Mouse (Mus musculus): ENCODE measurements around the gene Cspg4.

Gene Cspg4

DNA sequence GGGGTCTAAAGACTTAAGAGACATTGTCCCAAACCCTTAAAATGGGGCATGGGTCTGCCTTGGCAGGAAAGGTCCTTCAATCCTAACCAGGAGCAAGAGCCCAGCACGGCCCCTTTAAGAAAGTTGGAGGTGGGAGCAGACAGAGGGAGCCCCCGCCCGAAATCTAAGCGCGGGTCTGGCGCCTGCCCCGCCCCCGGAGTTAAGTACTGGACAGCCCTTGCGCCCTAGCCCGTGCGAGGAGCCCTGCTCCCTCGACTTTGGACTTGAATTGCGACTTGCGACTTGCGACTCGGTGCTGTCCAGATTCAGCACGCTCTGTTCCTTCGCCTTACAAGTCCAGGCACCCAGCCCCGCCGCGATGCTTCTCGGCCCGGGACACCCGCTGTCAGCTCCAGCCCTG, at the start of gene Cspg4:
Gene Cspg4, plus strand, starts transcription at position 202 of the 400 bp plus-strand sequence.
- no peak for DNase-seq

DNA sequence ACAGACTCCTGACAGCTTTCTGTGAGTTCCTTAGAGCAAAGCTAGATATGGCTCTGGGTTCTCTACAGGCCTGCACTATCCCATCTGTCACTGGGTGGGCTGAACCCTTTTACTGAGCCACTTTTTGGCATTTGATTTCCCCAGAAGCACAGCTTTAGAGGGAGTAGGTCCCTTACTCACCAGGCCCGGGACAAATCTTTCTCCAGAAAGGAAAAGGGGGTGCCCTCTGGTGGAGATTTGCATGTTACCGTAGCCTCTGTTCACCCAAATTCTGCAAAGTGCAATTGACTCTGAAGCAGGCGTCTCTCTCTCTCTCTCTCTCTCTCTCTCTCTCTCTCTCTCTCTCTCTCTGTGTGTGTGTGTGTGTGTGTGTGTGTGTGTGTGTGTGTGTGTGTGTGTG, 39.9 kb upstream of the Cspg4 start:
- DNase-seq: peak; percentile 50

- no peak for DNase-seq
These were observed 39.2 kb upstream of the Cspg4 start for GRCm38 (mm10) chr9:56825476-56826213.

DNA sequence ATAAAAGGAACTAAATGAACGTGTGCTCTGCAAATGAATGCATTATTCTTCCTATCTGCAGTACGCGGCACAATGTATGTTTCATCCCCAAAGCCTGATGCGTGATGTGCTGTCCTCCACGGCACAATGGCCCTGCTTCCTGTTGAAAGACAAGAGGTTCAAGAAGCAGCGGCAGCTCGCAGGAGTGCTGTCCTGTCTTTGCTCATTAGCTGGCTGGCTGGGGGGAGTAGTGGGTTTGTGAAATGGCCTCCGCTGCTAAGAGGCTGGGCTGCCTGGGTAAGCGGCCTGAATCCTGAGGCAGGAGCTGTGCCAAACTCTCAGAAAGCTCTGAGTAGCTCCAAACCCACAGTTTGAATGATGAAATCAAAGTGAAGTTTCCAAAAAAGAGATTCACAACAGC, 36.7 kb upstream of the Cspg4 start:
- DNase-seq: no peak

GRCm38 (mm10) chr9:56828841-56829240, 36.0 kb upstream of the Cspg4 start:
- DNase-seq: no peak

GRCm38 (mm10) chr9:56830162-56830561, 34.7 kb upstream of the Cspg4 start:
- DNase-seq: peak; percentile 34

DNA sequence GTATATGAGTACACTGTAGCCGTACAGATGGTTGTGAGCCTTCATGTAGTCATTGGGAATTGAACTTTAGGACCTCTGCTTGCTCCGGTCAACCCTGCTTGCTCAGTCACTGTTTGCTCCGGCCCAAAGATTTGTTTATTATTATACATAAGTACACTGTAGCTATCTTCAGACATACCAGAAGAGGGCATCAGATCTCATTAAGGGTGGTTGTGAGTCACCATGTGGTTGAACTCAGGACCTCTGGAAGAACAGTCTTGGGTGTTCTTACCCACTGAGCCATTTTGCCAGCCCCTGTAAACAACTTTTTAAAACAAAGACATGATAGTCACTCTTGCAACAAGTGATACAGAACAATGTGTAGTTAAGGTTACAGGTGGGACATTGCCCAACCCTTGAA, 32.9 kb upstream of the Cspg4 start:
- DNase-seq: no peak

GRCm38 (mm10) chr9:56832900-56833299, 31.9 kb upstream of the Cspg4 start:
- peak; percentile 59 for DNase-seq

DNA sequence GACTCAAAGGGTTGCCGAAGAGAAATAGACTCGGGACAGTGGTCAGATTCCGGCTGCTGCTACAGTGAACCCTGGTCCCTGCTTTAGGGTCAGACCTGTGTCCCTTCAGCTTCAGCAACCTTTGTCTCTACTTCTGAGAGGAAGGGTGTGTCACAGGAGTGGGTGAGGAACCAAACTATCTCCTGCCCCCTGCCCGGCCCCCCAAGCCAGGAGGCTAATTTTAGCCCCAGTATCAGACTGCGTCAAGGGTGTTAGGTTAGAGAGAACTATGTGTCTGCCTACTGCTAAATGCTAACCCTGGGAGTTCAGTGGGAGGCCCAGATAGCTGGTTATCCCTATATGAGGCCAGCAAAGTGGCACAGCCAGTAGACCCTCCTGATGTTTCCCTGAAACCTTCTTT, 29.7 kb upstream of the Cspg4 start:
- DNase-seq: no peak

- DNase-seq: no peak
These were observed 24.1 kb upstream of the Cspg4 start for GRCm38 (mm10) chr9:56840721-56841120.

- no peak for DNase-seq
These were observed 23.0 kb upstream of the Cspg4 start for GRCm38 (mm10) chr9:56841864-56842263.

- no peak for DNase-seq
These were observed 22.5 kb upstream of the Cspg4 start for GRCm38 (mm10) chr9:56842303-56842719.

DNA sequence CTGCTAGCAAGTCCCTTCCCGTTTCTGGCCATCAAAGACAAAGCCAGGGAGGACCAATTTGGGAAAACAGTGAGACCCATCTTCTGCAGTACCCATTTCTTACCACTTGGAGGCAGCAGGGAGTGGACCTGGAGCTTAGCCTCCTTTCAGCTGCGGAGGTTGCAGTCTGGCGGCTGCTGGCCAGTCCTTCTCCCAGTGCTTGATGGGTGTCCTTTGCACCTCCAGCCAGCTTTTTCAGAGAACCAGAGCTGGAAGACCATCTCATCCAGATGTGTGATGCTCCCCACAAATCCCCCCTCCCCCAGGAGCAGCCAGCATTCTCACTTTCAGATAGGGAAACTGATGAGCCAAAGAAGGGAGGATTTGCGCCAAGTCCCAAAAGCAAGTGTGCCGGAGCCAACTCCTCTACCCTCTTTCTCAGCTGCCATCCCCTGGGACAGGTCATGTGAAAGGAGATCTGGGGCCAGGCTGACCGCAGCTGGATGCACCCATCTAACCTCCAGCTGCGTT, 21.1 kb upstream of the Cspg4 start:
- peak; percentile 71 for DNase-seq

- no peak for DNase-seq
These were observed 20.2 kb upstream of the Cspg4 start for GRCm38 (mm10) chr9:56844644-56845043.

- DNase-seq: peak; percentile 80
These were observed 17.3 kb upstream of the Cspg4 start for GRCm38 (mm10) chr9:56847523-56847922.

DNA sequence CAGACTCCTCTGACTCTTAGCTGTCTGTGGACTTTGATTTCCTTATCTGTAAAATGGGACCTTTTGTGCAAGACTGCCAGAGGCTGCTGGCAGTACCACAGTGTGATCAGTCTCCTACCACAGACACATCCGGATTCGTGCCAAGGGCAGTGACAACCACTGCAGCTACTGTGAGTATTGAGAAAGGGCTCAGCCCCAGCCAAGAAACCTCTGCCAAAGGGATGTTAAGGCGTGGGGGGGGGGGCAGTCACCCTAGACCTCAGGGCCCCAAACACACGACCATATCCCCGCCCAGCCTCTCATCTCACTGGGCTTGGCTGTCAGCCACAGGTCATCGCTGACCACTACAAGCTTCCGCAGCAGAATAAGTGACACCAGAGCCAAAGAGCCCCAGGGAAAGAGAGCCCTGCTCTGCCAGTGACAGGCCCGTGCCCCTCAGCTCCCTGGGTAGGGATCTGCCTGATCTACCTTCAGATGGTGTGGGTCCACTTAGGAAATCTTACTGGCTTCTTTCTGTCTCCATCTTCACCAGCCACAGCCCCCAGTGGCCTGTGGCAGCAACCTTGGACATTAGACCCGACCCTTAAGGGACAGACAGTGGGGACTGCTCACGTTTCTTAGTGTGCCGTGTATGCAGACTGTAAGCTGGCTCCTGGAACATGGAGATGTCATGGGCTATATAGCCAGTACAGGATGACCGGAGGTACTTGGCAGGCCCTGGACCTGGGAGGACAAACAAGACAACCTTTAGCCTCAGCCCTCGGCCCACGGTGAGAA, 14.5 kb upstream of the Cspg4 start:
- no peak for DNase-seq

GRCm38 (mm10) chr9:56850905-56851252, 14.0 kb upstream of the Cspg4 start:
- DNase-seq: no peak

DNA sequence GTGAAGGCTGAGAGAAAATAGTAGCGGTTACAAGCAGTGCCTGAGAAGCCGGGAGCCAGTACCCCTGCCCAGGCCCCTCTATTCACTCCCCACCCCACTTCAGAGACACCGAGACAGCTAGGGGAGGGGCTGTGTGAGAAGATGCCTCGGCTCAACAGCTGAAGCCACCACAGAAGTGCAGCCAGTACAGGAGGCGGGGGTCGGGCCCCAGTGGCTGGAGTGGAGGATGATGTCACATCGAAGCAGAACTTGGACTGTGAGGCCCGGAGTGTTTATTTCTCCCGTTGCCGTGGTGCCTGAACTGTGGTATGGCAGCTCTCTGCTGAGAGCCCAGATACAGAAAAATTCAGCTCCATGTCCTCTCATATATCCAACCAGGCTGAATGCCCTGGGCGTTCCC, 13.1 kb upstream of the Cspg4 start:
- no peak for DNase-seq

DNA sequence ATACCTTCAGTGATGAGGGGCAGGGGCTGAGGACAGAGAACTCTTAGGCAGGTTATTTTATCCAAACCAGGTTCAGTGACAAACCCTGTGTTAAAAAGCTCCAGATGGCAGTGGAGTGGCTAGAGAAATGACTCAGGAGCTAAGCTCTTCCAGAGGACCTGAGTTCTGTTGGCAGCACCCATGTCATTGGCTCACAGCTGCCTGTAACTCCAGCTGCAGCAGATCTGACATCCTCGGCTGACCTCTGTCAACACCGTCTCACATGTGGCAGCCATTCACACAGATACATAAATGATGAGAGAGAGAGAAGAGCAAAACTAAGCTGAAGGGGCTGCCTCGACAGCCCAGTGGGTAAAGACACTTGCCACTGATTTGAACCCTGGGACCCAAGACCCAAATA, 7.4 kb upstream of the Cspg4 start:
- no peak for DNase-seq

- DNase-seq: no peak
These were observed 4.8 kb upstream of the Cspg4 start for GRCm38 (mm10) chr9:56860035-56860434.

- DNase-seq: no peak
These were observed 4.2 kb upstream of the Cspg4 start for GRCm38 (mm10) chr9:56860486-56861269.

- DNase-seq: no peak
These were observed 2.0 kb upstream of the Cspg4 start for GRCm38 (mm10) chr9:56862863-56863262.

DNA sequence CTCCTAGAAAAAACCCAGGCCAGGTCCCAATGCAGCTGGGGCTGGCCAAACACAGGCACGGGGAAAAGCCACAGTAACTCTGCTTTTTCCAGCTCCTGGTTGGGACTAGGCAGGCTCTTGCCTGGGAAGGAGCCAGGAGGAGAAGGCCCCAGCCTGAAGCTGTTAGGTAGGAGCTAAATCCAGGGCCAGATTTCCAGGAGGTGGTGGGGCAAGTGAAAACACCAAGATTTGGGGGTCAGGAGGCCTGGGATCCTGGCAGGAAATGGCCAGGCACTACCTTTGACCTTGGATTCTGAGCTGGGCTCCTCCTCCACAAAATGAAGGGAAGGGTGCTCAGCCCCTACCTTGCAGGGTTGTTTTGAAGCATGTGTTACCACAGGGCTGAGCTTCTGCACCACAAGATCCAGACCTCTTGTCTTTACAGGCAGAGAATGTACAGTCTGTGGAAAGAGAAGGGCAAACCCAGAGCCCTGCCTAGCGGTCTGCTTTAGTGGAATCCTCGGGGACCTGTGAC, 560 bp upstream of the Cspg4 start, which contains the start of gene Odf3l1:
Gene Odf3l1, minus strand, starts transcription at position 464 of the 514 bp plus-strand sequence.
- DNase-seq: no peak

Data from right cerebral cortex, adult 18-20 months (tissue).